Comparison of ENCODE assay signal across 8 mouse cellular contexts in genomic region chr19:6335458-6335827, GRCm38 (mm10). TPM values are rescaled to one million over a fixed set of nuclear protein-coding genes. Genes with fewer than 3 reads are reported as not detected.
DNase-seq lines count a peak whose midpoint lies in the region; ATAC-seq and TF ChIP-seq lines count a peak whose summit lies in the region.

No protein-coding gene starts in this region.

- under 1% methylated on average over 25 of the region's 25 CpGs for WGBS in forebrain, embryonic 10.5 days
- WGBS in kidney, adult 2 months: 1% methylated on average over 25 of the region's 25 CpGs
- WGBS in midbrain, embryonic 11.5 days: under 1% methylated on average over 25 of the region's 25 CpGs

- no peak for TF ChIP-seq CTCF in kidney, adult 2 months (conservative IDR thresholded peaks at IDR 0.05; ENCODE audit: insufficient read depth, insufficient read length, low read depth, low read length)

- peaks cover 39% of the 10 kb centered on the region for H3K36me3 ChIP-seq in forebrain, embryonic 10.5 days (replicated peaks)
- H3K36me3 ChIP-seq in kidney, adult 2 months (ENCODE audit: control insufficient read depth, insufficient read depth, low read length): no peaks in the 10 kb centered on the region
- H3K36me3 ChIP-seq in midbrain, embryonic 11.5 days (ENCODE audit: control insufficient read depth, insufficient read depth, low read length): peaks cover 12% of the 10 kb centered on the region

- intact Hi-C loops in heart, postnatal 36 days (cut with DNase I): no loop called here
- intact Hi-C loops in gastrocnemius, postnatal 14 days (cut with DNase I; ENCODE audit: low total_unique reads): no loop called here

- H3K27ac ChIP-seq in forebrain, embryonic 10.5 days: peak overlapping the region; percentile 91
- 0 out of 2 replicates have a peak overlapping the region, but pooled peaks have one; percentile 24 for H3K27ac ChIP-seq in kidney, adult 2 months (ENCODE audit: insufficient read depth, low read depth, low read length)
- no peak overlapping the region for H3K27ac ChIP-seq in midbrain, embryonic 11.5 days (ENCODE audit: low read depth, low read length)

- peak; percentile 96 for DNase-seq in heart, adult 11 months
- DNase-seq in heart, postnatal 36 days: no peak
- peak; percentile 43 for DNase-seq in MN1 (ENCODE audit: low spot score)
- DNase-seq in forebrain, embryonic 10.5 days (ENCODE audit: extremely low spot score, low spot score): no peak
- peak; percentile 36 for DNase-seq in kidney, adult 2 months
- no peak for DNase-seq in midbrain, embryonic 11.5 days (ENCODE audit: low spot score, missing footprints)
- no peak for DNase-seq in ovary, postnatal 14 days (ENCODE audit: low spot score)
- no peak for DNase-seq in gastrocnemius, postnatal 14 days

- TF ChIP-seq POLR2A in kidney, adult 2 months (IDR thresholded peaks at IDR 0.05; ENCODE audit: low read depth, low read length): no peak

- ATAC-seq in midbrain, embryonic 11.5 days (ENCODE audit: low FRiP score): peak; percentile 36

- H3K9me3 ChIP-seq in forebrain, embryonic 10.5 days: no peaks in the 10 kb centered on the region
- H3K9me3 ChIP-seq in midbrain, embryonic 11.5 days (ENCODE audit: control insufficient read depth, low read length): no peaks in the 10 kb centered on the region

- H3K9ac ChIP-seq in midbrain, embryonic 11.5 days (ENCODE audit: low read length): peak overlapping the region; percentile 80

- no peaks in the 10 kb centered on the region for H3K27me3 ChIP-seq in forebrain, embryonic 10.5 days (ENCODE audit: poor library complexity, severe bottlenecking)
- no peaks in the 10 kb centered on the region for H3K27me3 ChIP-seq in kidney, adult 2 months (replicated peaks; ENCODE audit: control insufficient read depth, insufficient read depth, low read length)
- H3K27me3 ChIP-seq in midbrain, embryonic 11.5 days (ENCODE audit: control insufficient read depth, insufficient read depth, low read length): no peaks in the 10 kb centered on the region

- peak overlapping the region; percentile 86 for H3K4me3 ChIP-seq in forebrain, embryonic 10.5 days
- peak overlapping the region; percentile 60 for H3K4me3 ChIP-seq in kidney, adult 2 months (ENCODE audit: insufficient read depth, low read depth, low read length)
- H3K4me3 ChIP-seq in midbrain, embryonic 11.5 days (ENCODE audit: low read depth, low read length): peak overlapping the region; percentile 58

- peak overlapping the region; percentile 82 for H3K4me2 ChIP-seq in midbrain, embryonic 11.5 days

- peaks cover 54% of the 10 kb centered on the region for H3K4me1 ChIP-seq in forebrain, embryonic 10.5 days
- peaks cover 22% of the 10 kb centered on the region for H3K4me1 ChIP-seq in kidney, adult 2 months (ENCODE audit: control insufficient read depth, insufficient read depth, low read length)
- H3K4me1 ChIP-seq in midbrain, embryonic 11.5 days (ENCODE audit: control insufficient read depth, insufficient read depth, low read length): peaks cover 20% of the 10 kb centered on the region

RNA-seq across cellular contexts. Expression of gene Men1, which starts 0.7 kb away (rescaled TPM):
- total RNA-seq in heart, postnatal 36 days (2021): 10 to 100 TPM; 12.1 to 14.2 TPM
- polyA plus RNA-seq in forebrain, embryonic 10.5 days (2016; fragmentation: Nextera tagmentation; extraction: Ambion mirVana): 115 and 130 TPM in 2 replicates
- 49.5 and 63.2 TPM in 2 replicates for polyA plus RNA-seq in kidney, adult 2 months (2012; rRNA removed)
- polyA plus RNA-seq in midbrain, embryonic 11.5 days (2014; fragmentation: Nextera tagmentation; extraction: Ambion mirVana): 51.2 and 54.7 TPM in 2 replicates
- total RNA-seq in gastrocnemius, postnatal 14 days (2021): 10 to 100 TPM; 10.1 to 11.4 TPM

RNA-seq across cellular contexts. Expression of gene Map4k2, which starts 5.5 kb away (rescaled TPM):
- 10 to 100 TPM; 36.4 to 56.7 TPM for total RNA-seq in heart, postnatal 36 days (2021)
- polyA plus RNA-seq in forebrain, embryonic 10.5 days (2016; fragmentation: Nextera tagmentation; extraction: Ambion mirVana): 12.6 and 14.5 TPM in 2 replicates
- polyA plus RNA-seq in kidney, adult 2 months (2012; rRNA removed): 92.3 and 145 TPM in 2 replicates
- polyA plus RNA-seq in midbrain, embryonic 11.5 days (2014; fragmentation: Nextera tagmentation; extraction: Ambion mirVana): 6.2 and 8.6 TPM in 2 replicates
- total RNA-seq in gastrocnemius, postnatal 14 days (2021): 10 to 100 TPM in 1 of 2 experiments, 1 to 10 TPM in 1; 9.5 to 14.4 TPM

RNA-seq across cellular contexts. Expression of gene Sf1, which starts 28.0 kb away (rescaled TPM):
- 100 to 1,000 TPM in 1 of 2 experiments, 10 to 100 TPM in 1; 89.4 to 101 TPM for total RNA-seq in heart, postnatal 36 days (2021)
- 201 TPM in 2 replicates for polyA plus RNA-seq in forebrain, embryonic 10.5 days (2016; fragmentation: Nextera tagmentation; extraction: Ambion mirVana)
- 71.3 and 76.3 TPM in 2 replicates for polyA plus RNA-seq in kidney, adult 2 months (2012; rRNA removed)
- polyA plus RNA-seq in midbrain, embryonic 11.5 days (2014; fragmentation: Nextera tagmentation; extraction: Ambion mirVana): 186 and 215 TPM in 2 replicates
- 10 to 100 TPM; 75.1 to 80.9 TPM for total RNA-seq in gastrocnemius, postnatal 14 days (2021)

RNA-seq across cellular contexts. Expression of gene Cdc42bpg, which starts 29.2 kb away (rescaled TPM):
- 10 to 100 TPM; 10.9 to 11.9 TPM for total RNA-seq in heart, postnatal 36 days (2021)
- polyA plus RNA-seq in forebrain, embryonic 10.5 days (2016; fragmentation: Nextera tagmentation; extraction: Ambion mirVana): 0.23 and 0.24 TPM in 2 replicates
- polyA plus RNA-seq in kidney, adult 2 months (2012; rRNA removed): 26.6 and 31.1 TPM in 2 replicates
- 0.23 and 0.42 TPM in 2 replicates for polyA plus RNA-seq in midbrain, embryonic 11.5 days (2014; fragmentation: Nextera tagmentation; extraction: Ambion mirVana)
- 1 to 10 TPM; 3.4 to 3.9 TPM for total RNA-seq in gastrocnemius, postnatal 14 days (2021)

RNA-seq across cellular contexts. Expression of gene Pygm, which starts 48.8 kb away (rescaled TPM):
- 1,000 to 10,000 TPM; 1,171 to 1,191 TPM for total RNA-seq in heart, postnatal 36 days (2021)
- polyA plus RNA-seq in forebrain, embryonic 10.5 days (2016; fragmentation: Nextera tagmentation; extraction: Ambion mirVana): 0.83 and 2.0 TPM in 2 replicates
- 15.0 and 47.1 TPM in 2 replicates for polyA plus RNA-seq in kidney, adult 2 months (2012; rRNA removed)
- polyA plus RNA-seq in midbrain, embryonic 11.5 days (2014; fragmentation: Nextera tagmentation; extraction: Ambion mirVana): 0.81 and 1.8 TPM in 2 replicates
- 1,000 to 10,000 TPM; 4,021 to 4,833 TPM for total RNA-seq in gastrocnemius, postnatal 14 days (2021)

Comparison
In these comparisons a context has a peak if more than half of its experiments do, and no peak if none do; other contexts are left out.
1. DNase-seq: peak in heart, adult 11 months (single experiment), MN1 (single experiment) and kidney, adult 2 months (single experiment); none in heart, postnatal 36 days (0 of 2), forebrain, embryonic 10.5 days (single experiment), midbrain, embryonic 11.5 days (single experiment), ovary, postnatal 14 days (single experiment) and gastrocnemius, postnatal 14 days (single experiment).
2. Peak in every context shown above with its lines, with median percentiles within 50 percentile points of each other: H3K4me3 ChIP-seq.